Mouse (Mus musculus): ENCODE measurements around the gene Akap11. TPM values are rescaled to one million over a fixed set of nuclear protein-coding genes. Genes with fewer than 3 reads are reported as not detected.
"Not testable (repeated sequence)": the region's sequence is repeated elsewhere in the genome, so short reads cannot be mapped to it uniquely, and the experiment has no call there.

Gene Akap11
- 100 to 1,000 TPM; 183 to 188 TPM for total RNA-seq (2021)
- long read RNA-seq, full-length matches to known transcripts = 12 of 77 reads
- long read RNA-seq, partial matches to known transcripts = 9 of 77 reads
- long read RNA-seq, other reads (novel, unspliced or antisense) = 56 of 77 reads

DNA sequence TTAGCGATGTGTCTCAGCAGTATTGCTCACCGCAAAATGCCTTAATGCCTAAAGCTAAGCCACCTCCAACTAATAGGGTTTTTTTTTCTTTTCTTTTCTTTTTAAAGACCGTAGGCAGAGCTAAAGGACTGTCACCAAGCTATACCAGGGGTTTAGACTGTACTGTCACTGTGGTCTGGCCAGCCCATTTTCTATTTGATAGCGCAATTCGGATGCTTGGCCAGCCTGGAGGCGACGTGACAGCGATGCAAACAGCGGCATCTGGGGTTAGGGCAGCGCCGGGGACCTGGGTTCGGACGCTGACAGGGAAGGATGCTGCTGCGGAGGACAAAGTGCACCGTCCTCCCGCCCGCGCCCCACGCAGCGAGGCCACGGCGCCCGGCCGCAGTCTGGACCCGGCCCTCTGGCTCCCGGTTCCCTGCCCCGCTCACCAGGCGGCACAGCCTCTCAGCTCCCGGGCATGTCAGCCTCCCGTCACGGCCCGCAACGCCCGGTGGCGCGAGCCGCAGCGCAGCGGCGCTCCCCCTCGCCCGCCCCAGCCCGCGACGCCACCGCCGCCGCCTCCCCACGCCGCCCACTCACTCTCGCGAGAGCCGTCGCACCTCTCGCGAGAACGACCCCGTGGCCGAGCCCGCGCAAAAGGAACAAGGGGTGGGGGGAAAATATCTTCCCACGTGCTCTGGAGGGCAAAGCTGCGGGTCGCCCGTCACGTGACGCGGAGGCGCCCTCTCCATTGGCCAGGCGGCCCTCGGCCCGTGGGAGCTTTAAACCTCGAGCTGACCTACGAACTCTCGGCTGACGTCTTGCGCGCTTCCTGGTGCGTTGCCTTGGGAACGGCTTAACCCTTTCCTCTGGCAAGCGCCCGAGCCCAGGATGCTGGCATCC lies at the start of gene Akap11:
Akap11 (minus strand) TSS at position 528 of the 885 bp plus-strand sequence.
- peak; percentile 94 to 97 for DNase-seq (ENCODE audit: low spot score in 2 of 2)

DNA sequence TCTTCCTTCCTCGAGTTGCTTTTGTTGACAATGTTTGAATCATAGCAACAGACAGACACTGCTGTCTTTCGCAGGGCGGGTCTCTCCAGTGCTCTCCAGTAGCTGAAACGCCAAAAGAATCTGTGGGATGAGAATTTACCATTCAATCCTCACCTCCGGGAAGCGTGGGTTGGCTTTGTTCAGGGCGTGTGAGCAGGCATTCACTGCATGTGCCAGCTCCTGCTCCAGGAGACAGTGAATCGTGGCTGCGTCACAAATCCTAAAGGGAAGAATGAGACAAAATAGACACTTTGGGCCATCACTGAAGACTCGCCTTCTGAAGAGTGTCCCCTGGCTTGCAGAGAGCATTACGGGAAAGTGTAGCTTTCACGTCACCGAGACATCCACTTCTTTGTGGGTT lies 47.6 kb upstream of the Akap11 start:
- DNase-seq (ENCODE audit: low spot score in 2 of 2) = peak in 1 of 2 experiments; percentile 44

DNA sequence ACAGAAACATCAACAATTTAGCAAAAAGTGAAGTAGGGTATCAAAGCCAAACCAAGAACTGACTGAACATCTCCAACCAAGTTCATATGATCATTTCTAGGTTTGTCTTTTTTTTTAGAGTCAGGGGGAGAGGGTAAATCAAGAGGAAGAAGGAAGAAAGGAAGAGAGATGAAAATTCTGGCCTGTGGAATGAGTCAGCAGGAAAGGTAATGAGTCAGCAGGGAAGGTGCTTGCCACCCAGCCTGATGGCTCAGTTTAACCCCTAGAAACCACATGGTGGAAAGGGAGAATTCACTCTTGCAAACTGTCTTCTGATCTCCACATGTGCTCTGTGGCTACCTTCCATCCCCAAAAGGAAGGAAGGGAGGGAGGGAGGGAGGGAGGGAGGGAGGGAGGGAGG lies 46.6 kb upstream of the Akap11 start:
- no peak for DNase-seq (ENCODE audit: low spot score in 2 of 2)

DNA sequence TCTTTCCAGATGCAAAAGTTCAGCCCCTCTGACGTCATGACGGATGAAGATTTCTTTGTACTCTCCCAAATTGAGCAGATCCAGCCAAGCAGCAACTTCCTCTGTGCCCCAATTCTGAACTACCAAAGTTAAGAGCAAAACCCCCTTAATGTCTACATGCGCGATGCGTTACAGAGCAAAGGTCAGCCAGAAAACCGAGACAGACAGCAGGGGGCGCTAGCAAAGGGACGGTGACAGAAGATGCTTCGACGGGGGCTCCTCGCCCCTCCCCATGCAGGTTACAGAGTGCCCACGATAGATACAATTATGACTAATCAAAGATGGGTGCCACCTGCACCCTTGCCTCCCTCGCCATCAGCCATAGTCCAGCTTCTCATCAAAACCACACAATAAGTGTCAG lies 39.3 kb upstream of the Akap11 start:
- DNase-seq (ENCODE audit: low spot score in 2 of 2) = no peak

DNA sequence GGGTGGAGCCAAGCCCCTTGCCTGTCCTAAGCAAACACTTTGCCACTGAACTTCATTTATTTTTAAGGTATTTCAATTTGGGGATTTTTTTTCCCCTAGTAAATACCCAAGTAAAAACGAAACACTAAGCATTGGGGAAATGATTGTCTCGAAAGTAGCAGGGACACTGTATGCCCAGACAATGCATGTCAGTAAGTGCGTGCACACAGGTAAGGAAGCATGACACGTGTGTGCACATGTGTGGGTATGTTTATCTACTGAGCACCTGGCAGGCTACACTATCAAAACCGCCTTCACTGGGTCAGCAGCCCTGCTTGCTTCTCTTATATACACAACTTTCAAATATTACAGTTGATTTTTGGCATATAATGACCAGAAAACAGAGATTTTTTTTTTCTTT lies 31.8 kb upstream of the Akap11 start:
- DNase-seq (ENCODE audit: low spot score in 2 of 2) = no peak

DNA sequence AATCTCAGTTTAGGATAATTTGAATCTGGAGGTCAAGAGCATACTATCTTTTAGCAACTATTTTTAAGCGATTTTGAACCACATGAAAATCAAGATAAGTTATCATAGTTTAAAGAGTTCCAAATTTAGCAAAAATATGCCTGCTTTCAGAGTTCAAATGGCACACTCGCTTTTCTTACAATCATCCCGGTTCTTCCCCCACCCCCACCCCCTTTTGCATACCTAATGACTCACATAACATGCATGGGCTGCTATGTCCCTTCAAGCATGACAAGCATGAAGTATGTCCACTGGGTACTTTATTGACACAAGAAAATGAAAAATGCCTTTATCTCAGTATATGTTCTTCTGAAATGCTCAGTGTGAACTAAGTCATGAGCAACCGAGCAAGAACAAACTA lies 29.8 kb upstream of the Akap11 start:
- no peak for DNase-seq (ENCODE audit: low spot score in 2 of 2)

DNA sequence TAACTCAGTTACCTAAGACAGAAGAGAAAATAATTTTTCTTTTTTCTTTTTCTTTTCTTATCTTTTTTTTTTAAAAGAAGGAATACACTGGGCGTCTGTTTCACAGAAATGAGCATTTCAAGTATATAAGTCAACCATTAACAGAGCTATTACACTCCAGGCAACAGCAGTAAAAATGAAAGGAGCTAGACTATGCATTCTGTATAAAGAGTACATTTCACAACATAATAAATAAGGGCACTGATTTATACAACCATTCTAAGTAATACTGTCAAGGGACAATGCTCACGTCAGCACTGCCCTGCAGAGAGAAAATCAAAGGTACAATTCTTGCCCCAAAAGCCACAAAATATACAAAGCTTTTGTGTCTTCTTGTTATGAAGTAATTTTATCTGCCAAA lies 27.7 kb upstream of the Akap11 start:
- DNase-seq (ENCODE audit: low spot score in 2 of 2) = no peak

DNA sequence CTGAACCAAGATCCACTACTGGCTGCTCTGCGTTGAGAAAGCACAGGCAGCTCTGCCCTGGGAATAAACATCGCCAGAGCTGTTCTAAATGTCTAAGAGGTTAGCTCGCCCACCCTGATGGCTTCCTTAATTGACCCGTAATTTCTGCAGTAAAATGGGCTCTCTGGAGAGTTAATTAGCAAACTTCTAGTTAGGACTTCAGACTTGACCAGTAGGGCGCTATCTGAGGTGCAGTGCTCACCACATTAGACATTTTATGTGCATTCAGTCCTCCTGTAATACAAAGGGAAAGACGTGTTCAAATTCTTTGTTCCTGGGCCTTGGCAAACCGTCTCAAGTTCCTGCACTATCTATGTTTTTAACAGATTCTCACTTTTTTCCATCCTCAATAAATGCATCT lies 26.6 kb upstream of the Akap11 start:
- DNase-seq (ENCODE audit: low spot score in 2 of 2) = no peak

DNA sequence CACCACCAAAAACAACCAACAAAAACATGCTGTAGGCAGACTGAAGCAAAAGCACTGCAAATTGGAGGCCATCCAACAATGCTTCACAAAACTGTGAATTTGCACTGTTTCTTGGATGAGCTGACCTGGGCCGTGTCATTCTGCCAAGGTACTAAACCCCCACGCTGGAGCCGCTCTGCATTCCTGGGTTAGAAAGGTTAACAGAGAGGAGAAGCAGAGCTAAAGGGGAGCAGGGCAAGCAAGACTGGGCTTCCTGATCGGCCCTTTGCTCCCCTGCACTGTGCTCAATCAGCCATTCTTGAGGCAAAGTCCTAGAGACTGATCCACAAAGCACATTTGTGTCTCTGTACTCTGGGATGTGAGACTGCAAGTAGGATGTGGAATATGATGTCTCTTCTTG lies 25.5 kb upstream of the Akap11 start:
- no peak for DNase-seq (ENCODE audit: low spot score in 2 of 2)

DNA sequence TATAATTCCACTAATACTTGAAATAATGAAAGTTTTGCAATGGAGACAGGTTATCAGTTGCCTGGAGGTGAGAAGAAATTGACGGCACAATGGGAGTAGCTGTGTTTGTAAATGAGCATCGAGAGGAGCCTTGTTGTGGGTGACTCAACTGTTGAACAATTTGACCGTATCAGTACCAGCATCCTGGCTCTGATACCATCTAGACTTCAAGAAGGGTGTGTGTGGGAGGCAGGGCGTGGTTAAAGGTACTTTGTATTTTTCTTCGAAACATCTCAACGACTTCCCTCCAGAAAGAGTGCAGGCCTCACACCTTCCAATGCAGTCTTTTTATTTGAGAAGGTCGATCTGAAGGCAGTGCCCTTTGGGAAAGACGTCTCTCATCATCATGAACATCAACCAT lies 22.4 kb upstream of the Akap11 start:
- no peak for DNase-seq (ENCODE audit: low spot score in 2 of 2)

DNA sequence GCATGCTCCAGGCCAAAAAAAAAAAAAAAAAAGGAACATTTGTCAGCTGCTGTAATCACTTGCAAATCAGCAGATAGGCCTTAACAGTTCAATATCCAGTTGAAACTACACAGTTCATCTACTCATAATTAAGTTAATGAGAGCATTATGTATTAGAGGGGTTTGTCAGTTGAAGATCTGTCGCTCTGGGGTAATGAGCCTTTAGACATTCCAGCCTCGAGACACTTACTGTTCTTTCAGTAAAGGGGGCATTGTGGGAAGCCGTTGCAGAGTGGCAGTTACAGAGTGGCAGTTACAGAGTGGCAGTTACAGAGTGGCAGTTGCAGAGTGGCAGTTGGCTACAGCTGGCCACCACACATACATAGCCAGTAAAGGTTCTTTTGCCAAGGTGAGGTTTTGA lies 18.2 kb upstream of the Akap11 start:
- DNase-seq (ENCODE audit: low spot score in 2 of 2) = not testable (repeated sequence)

DNA sequence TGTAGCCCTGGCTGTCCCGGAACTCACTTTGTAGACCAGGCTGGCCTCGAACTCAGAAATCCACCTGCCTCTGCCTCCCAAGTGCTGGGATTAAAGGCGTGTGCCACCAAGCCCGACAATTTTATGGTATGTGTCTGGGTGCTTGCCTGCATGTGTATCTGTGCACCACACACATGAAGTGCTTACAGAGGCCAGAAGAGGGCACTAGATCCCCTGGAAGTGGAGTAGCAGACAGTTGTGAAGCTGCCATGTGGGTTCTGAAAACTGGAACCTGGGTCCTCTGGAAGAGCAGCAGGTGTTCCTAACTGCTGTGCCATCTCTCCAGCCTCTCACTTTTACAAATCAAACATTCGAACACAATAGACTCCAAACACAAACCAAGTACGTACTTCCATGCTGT lies 17.1 kb upstream of the Akap11 start:
- DNase-seq (ENCODE audit: low spot score in 2 of 2) = no peak

DNA sequence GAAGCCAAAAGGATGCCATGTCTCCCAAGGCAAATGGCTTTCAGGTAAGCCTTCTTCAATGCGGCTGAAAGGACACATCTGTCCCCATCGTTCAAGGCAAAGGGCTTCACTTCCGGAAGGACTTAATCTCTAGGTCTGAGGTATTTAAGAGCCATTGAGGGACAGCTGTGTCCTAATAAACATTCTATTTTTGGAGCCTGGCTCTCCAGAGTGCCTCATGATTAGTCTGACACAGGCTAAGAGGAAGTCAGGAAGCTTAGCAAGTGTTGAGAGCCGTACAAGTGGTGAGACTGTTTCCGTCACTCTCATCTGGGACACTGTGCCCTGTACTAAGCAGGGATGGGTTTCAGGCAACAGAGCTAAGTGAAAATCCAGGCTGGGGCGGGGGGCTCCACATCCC lies 12.2 kb upstream of the Akap11 start:
- DNase-seq (ENCODE audit: low spot score in 2 of 2) = no peak

DNA sequence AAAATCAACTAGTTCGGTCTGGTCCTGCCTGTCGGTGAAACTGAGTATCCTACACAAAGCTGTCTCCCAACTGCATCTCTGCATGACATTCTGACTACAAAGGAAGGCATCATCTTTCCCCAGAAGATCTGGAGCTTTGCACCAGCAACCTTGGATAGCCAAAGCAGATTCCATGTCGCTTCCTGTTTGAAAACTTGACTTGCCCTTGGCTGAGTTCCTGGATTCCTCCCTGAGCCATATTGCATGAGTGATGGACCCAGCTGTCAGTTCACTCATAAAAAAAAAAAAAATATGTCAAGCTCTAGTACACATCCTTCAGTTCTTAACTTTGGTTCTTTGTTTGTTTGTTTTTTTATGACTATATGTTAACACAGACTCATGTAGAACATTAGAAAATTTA lies 4.7 kb upstream of the Akap11 start:
- DNase-seq (ENCODE audit: low spot score in 2 of 2) = no peak

DNA sequence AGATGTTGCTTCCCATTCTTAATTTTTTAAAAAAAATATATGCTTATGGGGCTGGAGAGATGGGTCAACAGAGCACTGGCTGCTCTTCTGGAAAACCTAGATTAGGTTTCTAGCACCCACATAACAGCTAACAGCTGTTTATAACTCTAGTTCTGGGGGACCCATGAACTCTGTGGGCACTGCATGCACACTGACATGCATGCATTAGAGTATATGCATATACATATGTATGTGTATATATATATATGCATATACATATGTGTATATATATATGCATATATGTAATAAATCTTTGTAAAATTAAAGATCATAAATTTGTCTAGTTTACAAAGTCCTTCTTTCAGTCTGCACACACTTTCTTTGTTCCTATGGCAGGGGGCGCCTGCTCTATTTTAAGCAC lies 3.2 kb upstream of the Akap11 start:
- no peak for DNase-seq (ENCODE audit: low spot score in 2 of 2)

DNA sequence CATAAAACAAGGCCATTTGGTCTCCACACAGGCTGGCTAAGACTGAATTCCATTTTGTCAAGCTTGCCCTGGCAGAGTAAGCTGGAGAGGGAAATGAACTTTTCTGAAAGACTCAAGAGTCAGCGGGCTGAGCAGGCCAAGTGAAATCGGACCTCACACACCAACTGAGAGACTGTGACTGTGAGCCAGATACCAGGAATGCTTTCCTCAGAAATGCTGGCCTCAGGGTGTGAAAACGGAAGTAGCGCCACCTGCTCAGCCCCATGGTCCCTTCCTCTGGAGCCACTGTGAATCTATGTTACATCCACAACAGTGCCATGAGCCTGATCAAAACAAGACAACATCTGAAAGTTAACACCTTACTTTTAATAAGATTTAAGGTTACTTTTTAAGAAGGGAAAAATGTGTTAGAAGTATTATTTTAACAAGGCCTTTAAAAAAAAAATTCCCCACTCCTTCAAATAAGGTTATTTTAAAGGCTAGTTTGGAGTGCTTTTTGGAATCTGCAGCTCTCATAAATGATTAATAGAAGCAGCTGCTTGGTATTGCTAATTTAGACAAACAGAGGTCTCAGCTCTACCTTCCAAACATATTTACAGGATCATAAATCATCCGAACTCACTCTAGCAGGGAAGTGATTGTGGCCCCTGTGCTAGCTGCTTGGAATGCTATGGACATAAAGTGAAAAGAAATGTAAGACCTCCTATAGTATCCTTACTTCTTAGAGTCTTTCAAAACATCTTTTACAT lies 2.1 kb upstream of the Akap11 start:
- no peak for DNase-seq (ENCODE audit: low spot score in 2 of 2)

DNA sequence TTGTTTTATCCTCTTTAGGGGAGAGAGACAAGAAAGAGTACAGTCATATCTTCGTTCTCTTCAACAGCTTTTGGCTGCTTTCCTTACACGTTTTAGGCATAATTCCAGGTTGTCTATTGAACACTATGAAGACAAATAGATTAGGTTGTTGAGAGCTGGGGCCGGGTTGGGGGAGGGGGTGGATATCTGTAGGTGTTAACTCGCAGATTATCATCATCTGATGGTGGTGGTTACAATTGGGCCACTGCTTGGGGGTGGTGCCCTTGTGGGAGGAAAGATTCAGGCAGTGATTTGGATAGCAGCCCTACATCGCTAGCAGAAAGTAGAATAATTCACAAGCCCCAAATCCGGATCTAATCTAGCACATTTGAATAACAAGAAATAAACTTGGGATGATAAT lies 943 bp upstream of the Akap11 start:
- DNase-seq (ENCODE audit: low spot score in 2 of 2) = peak; percentile 40 to 69

DNA sequence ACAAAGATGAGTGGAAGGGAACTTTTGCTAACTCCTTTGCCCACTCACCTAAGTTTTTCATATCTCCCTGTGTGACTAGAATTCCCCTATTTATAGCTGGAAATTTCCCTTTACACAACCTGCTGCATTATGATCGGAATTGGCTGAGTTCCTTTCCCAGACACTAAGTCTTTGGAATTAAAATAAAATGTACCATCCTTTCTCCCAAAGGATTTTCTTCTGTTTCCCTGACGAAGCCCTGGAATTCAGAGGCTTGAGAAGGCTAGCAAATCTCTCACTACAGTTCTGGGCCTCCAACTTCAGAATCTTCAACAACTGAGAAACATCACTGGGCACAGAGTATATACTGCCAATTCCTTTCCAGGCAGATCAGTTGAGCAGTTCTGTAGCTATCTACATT lies 1.2 kb downstream of the Akap11 start:
- no peak for DNase-seq (ENCODE audit: low spot score in 2 of 2)

DNA sequence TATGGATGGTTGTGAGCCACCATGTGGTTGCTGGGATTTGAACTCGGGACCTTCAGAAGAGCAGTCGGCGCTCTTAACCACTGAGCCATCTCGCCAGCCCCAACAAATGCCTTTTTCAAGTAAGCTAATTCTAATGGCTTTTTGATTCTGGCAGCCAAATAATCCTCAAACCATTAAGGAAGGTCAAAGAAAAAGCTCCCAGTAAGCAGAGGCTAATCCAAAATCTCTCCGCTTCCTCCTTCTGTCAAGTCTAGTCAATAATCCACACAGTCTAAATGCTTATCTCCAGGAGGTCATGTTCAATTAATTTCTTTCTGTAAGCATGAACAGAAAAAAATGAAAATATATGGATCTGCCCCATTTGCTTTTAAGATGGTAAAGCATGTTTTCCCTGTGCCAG lies 2.0 kb downstream of the Akap11 start:
- DNase-seq (ENCODE audit: low spot score in 2 of 2) = no peak

DNA sequence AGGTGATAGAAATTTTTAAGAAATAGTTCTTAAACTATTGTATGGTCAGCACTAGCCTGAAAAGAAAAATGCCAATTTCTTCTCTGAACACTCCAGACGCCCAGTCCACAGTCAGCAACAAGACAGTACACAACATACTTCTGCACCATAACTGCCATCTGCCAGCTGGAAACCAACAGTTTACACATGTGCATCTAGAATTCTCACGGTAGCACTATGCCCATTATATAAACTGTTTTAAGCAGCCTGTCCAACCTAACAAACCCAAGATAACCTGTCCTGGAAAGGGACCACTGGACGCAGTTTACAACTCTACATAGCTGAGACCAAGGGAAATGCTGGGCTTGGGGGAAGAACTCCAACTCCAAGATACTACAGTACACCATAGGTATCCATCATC lies 2.9 kb downstream of the Akap11 start:
- DNase-seq (ENCODE audit: low spot score in 2 of 2) = no peak

DNA sequence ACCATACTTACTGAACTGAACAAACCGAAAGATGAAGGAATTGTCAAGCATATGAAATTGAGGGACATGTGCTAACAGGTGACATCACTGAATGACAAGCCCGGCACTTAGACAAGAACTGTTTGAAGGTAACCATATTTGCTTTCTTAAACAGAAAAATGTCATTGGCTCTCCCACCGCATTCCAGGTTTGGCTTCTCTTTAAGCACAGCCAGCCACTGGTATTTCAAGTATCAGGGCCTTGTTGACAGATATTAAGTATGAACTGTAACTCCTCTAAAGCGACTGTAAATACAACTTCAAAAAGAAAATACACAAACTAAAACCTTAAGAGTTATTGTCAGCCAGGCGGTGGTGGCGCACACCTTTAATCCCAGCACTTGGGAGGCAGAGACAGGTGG lies 4.3 kb downstream of the Akap11 start:
- DNase-seq (ENCODE audit: low spot score in 2 of 2) = no peak

DNA sequence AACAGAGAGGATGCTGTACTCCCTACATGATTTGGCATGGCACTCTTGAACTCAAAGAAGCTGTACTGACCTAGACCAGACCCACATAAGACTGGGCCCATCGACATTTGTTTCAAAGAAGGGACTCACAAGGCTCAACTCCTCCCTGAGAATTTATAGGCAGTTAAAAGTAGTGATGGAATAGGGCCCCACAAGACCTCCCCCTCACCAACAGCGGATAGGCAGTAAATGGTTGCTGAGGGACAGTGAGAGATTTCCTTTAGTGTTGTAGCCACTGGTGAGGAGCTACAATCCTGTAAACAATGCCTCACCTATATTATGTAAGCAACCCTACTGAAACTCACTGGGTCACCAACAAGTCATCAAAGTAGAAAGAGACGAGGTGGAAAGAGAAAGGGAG lies 6.4 kb downstream of the Akap11 start:
- no peak for DNase-seq (ENCODE audit: low spot score in 2 of 2)

Measured in layer of hippocampus, adult 18-20 months (tissue).